Mouse (Mus musculus) A20 (cell line): ENCODE measurements at regions not wholly inside any gene's neighbourhood (a gene's known extent, or its start where the extent isn't known, plus 50 kb on each side); places are given as distances from the start of the nearest gene placed in this dataset.
"Not testable (repeated sequence)": the region's sequence is repeated elsewhere in the genome, so short reads cannot be mapped to it uniquely, and the experiment has no call there.

Experiments used
- DNase-seq: peaks from one replicate; pipeline ENCODE4 v3.0.0-alpha.2; 2011; ENCODE audit warnings: low read depth, low spot score

- no peak for DNase-seq
Measured at GRCm38 (mm10) chr10:117567379-117568137, 61.7 kb upstream of the Cpm start.

- no peak for DNase-seq
Measured at GRCm38 (mm10) chr10:117566648-117567378, 62.5 kb upstream of the Cpm start.

GRCm38 (mm10) chr10:117566204-117566603, 63.1 kb upstream of the Cpm start:
- DNase-seq: peak; percentile 38

GRCm38 (mm10) chr10:117565529-117566086, 63.7 kb upstream of the Cpm start:
- DNase-seq: no peak

- no peak for DNase-seq
Measured at GRCm38 (mm10) chr10:117565110-117565509, 64.2 kb upstream of the Cpm start.

- no peak for DNase-seq
Measured at GRCm38 (mm10) chr10:117564118-117565040, 64.9 kb upstream of the Cpm start.

- peak; percentile 29 for DNase-seq
Measured at GRCm38 (mm10) chr10:117563429-117564117, 65.7 kb upstream of the Cpm start.

GRCm38 (mm10) chr10:117562850-117563248, 66.5 kb upstream of the Cpm start:
- not testable (repeated sequence) for DNase-seq

GRCm38 (mm10) chr10:117561909-117562849, 67.1 kb upstream of the Cpm start:
- DNase-seq: no peak

- DNase-seq: no peak
Measured at GRCm38 (mm10) chr10:117561279-117561820, 68.0 kb upstream of the Cpm start.

- peak; percentile 34 for DNase-seq
Measured at GRCm38 (mm10) chr10:117560396-117561278, 68.7 kb upstream of the Cpm start.

- peak; percentile 96 for DNase-seq
Measured at GRCm38 (mm10) chr10:117559615-117560395, 69.5 kb upstream of the Cpm start.

GRCm38 (mm10) chr10:117558891-117559614, 70.2 kb upstream of the Cpm start:
- peak; percentile 93 for DNase-seq

GRCm38 (mm10) chr10:117558292-117558800, 71.0 kb upstream of the Cpm start:
- DNase-seq: peak; percentile 61

- DNase-seq: no peak
Measured at GRCm38 (mm10) chr10:117557666-117558065, 71.6 kb upstream of the Cpm start.

- DNase-seq: peak; percentile 84
Measured at GRCm38 (mm10) chr10:117556851-117557542, 72.3 kb upstream of the Cpm start.
